Mouse (Mus musculus) megakaryocyte, embryonic 14.5 days (primary cell): ENCODE data around the gene Gamt.

Experiments
- FLI1 ChIP-seq: IDR thresholded peaks from 2 replicates; pipeline ENCODE4 v1.6.1; 2012; ENCODE audit warnings: low read length, inconsistent platforms, mixed read lengths
- GATA1 ChIP-seq: IDR thresholded peaks from 3 replicates; pipeline ENCODE4 v1.6.1; 2012; ENCODE audit warnings: mixed read lengths, low read length, inconsistent platforms, borderline replicate concordance

DNA sequence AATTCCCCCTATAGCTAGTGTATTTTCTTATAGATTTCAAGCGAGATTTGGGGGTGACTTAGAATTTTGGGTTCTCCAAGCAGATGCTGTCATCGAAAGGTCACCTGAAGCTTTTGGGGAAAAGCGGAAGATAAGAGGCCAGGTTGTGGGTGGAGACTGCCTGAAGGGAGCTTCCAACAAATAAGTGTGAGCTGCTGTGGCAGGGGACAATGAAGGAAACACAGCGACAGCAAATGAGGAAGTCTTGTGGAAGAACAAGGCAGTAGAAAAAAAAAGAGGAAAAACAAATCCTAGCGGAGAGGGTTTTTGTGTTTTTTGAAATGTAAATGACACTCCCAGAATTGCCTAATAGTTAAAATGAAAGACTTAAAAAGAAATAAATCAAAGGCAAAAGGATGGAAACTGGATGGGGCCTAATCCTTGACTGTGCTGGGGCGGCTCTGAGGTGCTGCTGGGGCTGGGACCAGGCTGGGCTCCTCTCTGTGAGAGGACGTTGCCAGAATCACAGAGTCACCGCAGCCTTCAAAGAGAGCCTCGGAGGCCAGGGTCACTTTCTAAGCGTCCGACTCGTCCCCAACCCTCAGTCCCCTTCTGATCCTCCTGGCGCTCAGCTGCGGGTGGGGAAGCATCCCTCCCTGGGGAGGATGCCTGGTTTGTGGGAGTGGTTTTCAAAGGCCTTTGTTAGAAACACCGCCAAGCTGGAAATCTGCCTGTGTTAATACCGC, 45.6 kb downstream of the Gamt start:
- TF ChIP-seq GATA1 (no peak), FLI1 (no peak)
